8 mouse cellular contexts compared by ENCODE assay signal in genomic region chrX:41614920-41615319, GRCm38 (mm10).
DNase-seq lines count a peak whose midpoint lies in the region; ATAC-seq and TF ChIP-seq lines count a peak whose summit lies in the region.
"Had no signal": no experiment of that assay in that cellular context is flagged by ENCODE, and none has a peak within 500 bp of the region (broad histone marks: within the 10 kb centered on the region; RNA-seq: fewer than 3 reads in every experiment).

No protein-coding gene starts in this region.

- H3K4me2 ChIP-seq in kidney, embryonic 16.5 days (replicated peaks; ENCODE audit: low read depth, low read length), result no peak overlapping the region
- H3K4me2 ChIP-seq: neural tube, embryonic 12.5 days had no signal

- no peaks in the 10 kb centered on the region for H3K9me3 ChIP-seq in kidney, embryonic 16.5 days (ENCODE audit: low read length)
- H3K9me3 ChIP-seq in E14TG2a.4 (ENCODE audit: low read length), result no peaks in the 10 kb centered on the region
- H3K9me3 ChIP-seq: neural tube, embryonic 12.5 days had no signal

- WGBS in kidney, embryonic 16.5 days, result 40% methylated on average over 2 of the region's 2 CpGs

- no peaks in the 10 kb centered on the region for H3K27me3 ChIP-seq in kidney, embryonic 16.5 days (ENCODE audit: insufficient read depth, low read length)
- H3K27me3 ChIP-seq in E14TG2a.4 (ENCODE audit: insufficient read depth, low read length), result no peaks in the 10 kb centered on the region
- H3K27me3 ChIP-seq: neural tube, embryonic 12.5 days had no signal

- no peak overlapping the region for H3K9ac ChIP-seq in kidney, embryonic 16.5 days (replicated peaks; ENCODE audit: low read length)
- H3K9ac ChIP-seq: neural tube, embryonic 12.5 days had no signal

- no peak overlapping the region for H3K4me3 ChIP-seq in kidney, embryonic 16.5 days (ENCODE audit: low read length)
- no peak overlapping the region for H3K4me3 ChIP-seq in E14TG2a.4 (replicated peaks; ENCODE audit: low read length)
- H3K4me3 ChIP-seq: neural tube, embryonic 12.5 days had no signal

- no peaks in the 10 kb centered on the region for H3K4me1 ChIP-seq in kidney, embryonic 16.5 days (ENCODE audit: insufficient read depth, low read length)
- no peaks in the 10 kb centered on the region for H3K4me1 ChIP-seq in E14TG2a.4 (replicated peaks; ENCODE audit: low read depth, low read length)
- H3K4me1 ChIP-seq: neural tube, embryonic 12.5 days had no signal

- peak; percentile 16; the same call in 1 of the 2 replicates for TF ChIP-seq CTCF in E14TG2a.4 (conservative IDR thresholded peaks at IDR 0.05; ENCODE audit: low read length)

- ATAC-seq in kidney, embryonic 16.5 days (ENCODE audit: low FRiP score, low TSS enrichment), result no peak
- peak; percentile 32 to 71; a peak in 3 of 4 replicates for ATAC-seq in hematopoietic stem cell, adult 5-6 weeks (replicated peaks in 1 of 2; ENCODE audit: insufficient read depth in 1 of 2, low FRiP score in 2 of 2, low TSS enrichment in 1 of 2, low read depth in 1 of 2, poor library complexity in 2 of 2, severe bottlenecking in 2 of 2)
- no peak; the same call in 1 of the 2 replicates for ATAC-seq in granulocyte monocyte progenitor cell, adult 5-6 weeks (replicated peaks; ENCODE audit: poor library complexity, severe bottlenecking)

- peak; percentile 9 for DNase-seq in kidney, adult 11 months
- peak; percentile 21 for DNase-seq in ZHBTc4 (ENCODE audit: low read depth, low spot score)
- DNase-seq in lung, postnatal 10 days, result peak; percentile 25

- no peaks in the 10 kb centered on the region for H3K36me3 ChIP-seq in kidney, embryonic 16.5 days (ENCODE audit: insufficient read depth, low read length)
- H3K36me3 ChIP-seq in E14TG2a.4 (ENCODE audit: insufficient read depth, low read length), result no peaks in the 10 kb centered on the region
- H3K36me3 ChIP-seq: neural tube, embryonic 12.5 days had no signal

- H3K27ac ChIP-seq in kidney, embryonic 16.5 days (ENCODE audit: low read length), result no peak overlapping the region
- H3K27ac ChIP-seq: neural tube, embryonic 12.5 days had no signal

Comparison
In these comparisons a context has a peak if more than half of its experiments do, and no peak if none do; other contexts are left out.
1. ATAC-seq: peak in hematopoietic stem cell, adult 5-6 weeks (2 of 2); none in kidney, embryonic 16.5 days (single experiment) and granulocyte monocyte progenitor cell, adult 5-6 weeks (single experiment).
2. Peak in every context shown above with its lines, with median percentiles within 50 percentile points of each other: DNase-seq.